Mouse (Mus musculus) embryo, embryonic 10 days (tissue): ENCODE measurements at regions not wholly inside any gene's neighbourhood (a gene's known extent, or its start where the extent isn't known, plus 50 kb on each side); places are given as distances from the start of the nearest gene placed in this dataset.

Source experiments
- DNase-seq: peaks from one replicate; pipeline ENCODE4 v3.0.0-alpha.2; 2015; ENCODE audit warnings: low spot score

GRCm38 (mm10) chr4:125882531-125882930 lies 141.8 kb upstream of the Csf3r start:
- DNase-seq, result no peak

GRCm38 (mm10) chr4:125890510-125890909 lies 133.8 kb upstream of the Csf3r start:
- peak; percentile 45 for DNase-seq

GRCm38 (mm10) chr4:125893139-125893538 lies 131.2 kb upstream of the Csf3r start:
- DNase-seq, result no peak

- DNase-seq, result no peak
Observed at GRCm38 (mm10) chr4:125897707-125898106, 126.6 kb upstream of the Csf3r start.

- no peak for DNase-seq
Observed at GRCm38 (mm10) chr4:125898631-125899348, 125.6 kb upstream of the Csf3r start.

- DNase-seq, result no peak
Observed at GRCm38 (mm10) chr4:125901546-125902276, 122.6 kb upstream of the Csf3r start.

- DNase-seq, result no peak
Observed at GRCm38 (mm10) chr4:125906296-125906695, 118.1 kb upstream of the Csf3r start.

GRCm38 (mm10) chr4:125908901-125909300 lies 115.4 kb upstream of the Csf3r start:
- DNase-seq, result no peak

- DNase-seq, result peak; percentile 36
Observed at GRCm38 (mm10) chr4:125911541-125912270, 112.6 kb upstream of the Csf3r start.

- peak; percentile 91 for DNase-seq
Observed at GRCm38 (mm10) chr4:125912444-125913049, 111.8 kb upstream of the Csf3r start.

GRCm38 (mm10) chr4:125915166-125915565 lies 109.2 kb upstream of the Csf3r start:
- peak; percentile 60 for DNase-seq

GRCm38 (mm10) chr4:125917210-125917609 lies 107.1 kb upstream of the Csf3r start:
- peak; percentile 11 for DNase-seq

GRCm38 (mm10) chr4:125921550-125922316 lies 102.6 kb upstream of the Csf3r start:
- peak; percentile 88 for DNase-seq

- peak; percentile 59 for DNase-seq
Observed at GRCm38 (mm10) chr4:125922317-125922878, 102.0 kb upstream of the Csf3r start.

GRCm38 (mm10) chr4:125923225-125923624 lies 101.1 kb upstream of the Csf3r start:
- peak; percentile 55 for DNase-seq

GRCm38 (mm10) chr4:125928196-125928595 lies 96.2 kb upstream of the Csf3r start:
- no peak for DNase-seq

- peak; percentile 26 for DNase-seq
Observed at GRCm38 (mm10) chr4:125929122-125929772, 95.1 kb upstream of the Csf3r start.

GRCm38 (mm10) chr4:125930764-125931163 lies 93.6 kb upstream of the Csf3r start:
- DNase-seq, result peak; percentile 55

GRCm38 (mm10) chr4:125931321-125931720 lies 93.0 kb upstream of the Csf3r start:
- DNase-seq, result no peak

GRCm38 (mm10) chr4:125932036-125932756 lies 92.2 kb upstream of the Csf3r start:
- peak; percentile 24 for DNase-seq
